Mouse (Mus musculus): Measurements from ENCODE around the gene Sept10.
A peak's percentile ranks its signal among the peaks of the same experiment; 100 is the strongest.

GRCm38 (mm10) chr10:59149956-59150383 lies 71.7 kb downstream of the Sept10 start:
- TF ChIP-seq CTCF (IDR thresholded peaks at IDR 0.05; ENCODE audit: borderline replicate concordance, insufficient read depth, low read length) (0 out of 2 replicates have a peak, but pooled peaks have one; percentile 29), POLR2A (IDR thresholded peaks at IDR 0.05; ENCODE audit: low read depth, low read length) (no peak)

Measured in embryonic fibroblast, embryonic 13.5 days (primary cell).